Mouse (Mus musculus): ENCODE measurements around the gene B430305J03Rik. TPM values are rescaled to one million over a fixed set of nuclear protein-coding genes. Genes with fewer than 3 reads are reported as not detected.

B430305J03Rik gene
- total RNA-seq, 2 experiments from 2014 or later: 0.62 to 0.95 TPM

GRCm38 (mm10) chr3:61349433-61349832 lies 16.3 kb downstream of the B430305J03Rik start:
- ATAC-seq (ENCODE audit: poor library complexity, severe bottlenecking): no peak

- ATAC-seq (ENCODE audit: poor library complexity, severe bottlenecking): no peak
These were observed 17.6 kb downstream of the B430305J03Rik start for GRCm38 (mm10) chr3:61348036-61348614.

- ATAC-seq (ENCODE audit: poor library complexity, severe bottlenecking): no peak
These were observed 20.1 kb downstream of the B430305J03Rik start for GRCm38 (mm10) chr3:61345636-61346035.

GRCm38 (mm10) chr3:61344031-61344430 lies 21.7 kb downstream of the B430305J03Rik start:
- peak; percentile 30; the same call in 1 of the 2 replicates for ATAC-seq (ENCODE audit: poor library complexity, severe bottlenecking)

- no peak for ATAC-seq (ENCODE audit: poor library complexity, severe bottlenecking)
These were observed 25.4 kb downstream of the B430305J03Rik start for GRCm38 (mm10) chr3:61340321-61340720.

- ATAC-seq (ENCODE audit: poor library complexity, severe bottlenecking): no peak
These were observed 28.5 kb downstream of the B430305J03Rik start for GRCm38 (mm10) chr3:61337230-61337629.

- no peak for ATAC-seq (ENCODE audit: poor library complexity, severe bottlenecking)
These were observed 29.5 kb downstream of the B430305J03Rik start for GRCm38 (mm10) chr3:61336205-61336604.

- ATAC-seq (ENCODE audit: poor library complexity, severe bottlenecking): peak; percentile 99
These were observed 44.1 kb downstream of the B430305J03Rik start for GRCm38 (mm10) chr3:61321632-61322031.

- no peak for ATAC-seq (ENCODE audit: poor library complexity, severe bottlenecking)
These were observed 45.7 kb downstream of the B430305J03Rik start for GRCm38 (mm10) chr3:61320031-61320430.

GRCm38 (mm10) chr3:61315002-61315401 lies 50.7 kb downstream of the B430305J03Rik start:
- no peak for ATAC-seq (ENCODE audit: poor library complexity, severe bottlenecking)

Other genes starting within 250 kb of the B430305J03Rik start
- gene Rap2b, start 4.3 kb downstream of the B430305J03Rik start, total RNA-seq (2015): 10.8 and 11.4 TPM in 2 replicates
- gene Rap2b, start 4.3 kb downstream of the B430305J03Rik start, total RNA-seq (2017): 15.0 and 19.4 TPM in 2 replicates

All from megakaryocyte, adult 5-6 weeks (primary cell).